Mouse (Mus musculus): Measurements from ENCODE around the gene Cyp39a1.

- TF ChIP-seq POLR2A (IDR thresholded peaks at IDR 0.05; ENCODE audit: insufficient read length, low read depth): no peak
- TF ChIP-seq E2F4 (IDR thresholded peaks at IDR 0.05; ENCODE audit: insufficient read depth): no peak
Observed at GRCm38 (mm10) chr17:43684086-43684485, 16.9 kb downstream of the Cyp39a1 start.
